ENCODE assay signal across 21 mouse cellular contexts in the genomic region with DNA sequence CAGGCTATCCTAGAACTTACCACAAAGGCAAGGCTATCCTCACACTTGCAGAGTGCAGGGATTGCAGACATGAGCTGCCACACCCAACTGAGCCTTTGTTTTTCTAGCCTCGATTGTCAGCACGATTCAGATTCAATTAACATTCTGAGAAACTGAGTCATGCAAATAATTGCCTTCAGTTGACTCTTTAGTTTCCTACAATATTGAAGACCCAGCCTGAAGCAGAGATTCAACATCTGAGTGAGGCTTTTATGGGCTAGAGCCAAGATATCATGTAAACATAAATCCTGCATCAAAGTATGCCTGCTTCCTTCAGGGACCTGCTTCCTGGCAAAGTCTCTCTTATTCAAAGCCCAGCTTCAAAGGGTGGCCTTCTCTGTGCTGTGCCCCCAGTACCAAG. TPM values are rescaled to one million over a fixed set of nuclear protein-coding genes. Genes with fewer than 3 reads are reported as not detected.
"Had no signal": no experiment of that assay in that cellular context is flagged by ENCODE, and none has a peak within 500 bp of the region (broad histone marks: within the 10 kb centered on the region; RNA-seq: fewer than 3 reads in every experiment).

No protein-coding gene starts in this region.

- H3K9ac ChIP-seq: intestine, embryonic 15.5 days; limb, embryonic 13.5 days; liver, embryonic 13.5 days; midbrain, embryonic 13.5 days had no signal

- DNase-seq: kidney, adult 11 months; kidney, adult 9 months; kidney, postnatal 25 days; layer of hippocampus, adult 9-11 months; left cerebral cortex, postnatal 4 days; liver, embryonic 13.5 days; lung, adult 2 months; lung, postnatal 36 days; thymus, adult 2 months; thymus, postnatal 14 days had no signal

- H3K4me2 ChIP-seq: intestine, embryonic 15.5 days; limb, embryonic 13.5 days; liver, embryonic 13.5 days; midbrain, embryonic 13.5 days had no signal

- H3K27ac ChIP-seq: intestine, embryonic 15.5 days; limb, embryonic 13.5 days; liver, embryonic 13.5 days; midbrain, embryonic 10.5 days; midbrain, embryonic 13.5 days had no signal

- H3K27me3 ChIP-seq: intestine, embryonic 15.5 days; limb, embryonic 13.5 days; midbrain, embryonic 13.5 days had no signal

- H3K9me3 ChIP-seq: intestine, embryonic 15.5 days; limb, embryonic 13.5 days; liver, embryonic 13.5 days; midbrain, embryonic 10.5 days; midbrain, embryonic 13.5 days had no signal

- H3K36me3 ChIP-seq: intestine, embryonic 15.5 days; limb, embryonic 13.5 days; liver, embryonic 13.5 days; midbrain, embryonic 10.5 days; midbrain, embryonic 13.5 days had no signal

- ATAC-seq: intestine, embryonic 15.5 days; lung, postnatal 0 days; midbrain, embryonic 13.5 days; midbrain, embryonic 16.5 days had no signal

- H3K4me3 ChIP-seq: intestine, embryonic 15.5 days; layer of hippocampus, adult 2 months; limb, embryonic 13.5 days; liver, embryonic 13.5 days; megakaryocyte, embryonic 14.5 days; midbrain, embryonic 10.5 days; midbrain, embryonic 13.5 days had no signal

- H3K4me1 ChIP-seq: midbrain, embryonic 13.5 days had no signal

RNA-seq across cellular contexts. Expression of a gene that starts 24.2 kb away (rescaled TPM):
- polyA plus RNA-seq: liver, adult 2 months; midbrain, embryonic 10.5 days; midbrain, embryonic 13.5 days; midbrain, embryonic 16.5 days; neural tube, embryonic 14.5 days; small intestine, adult 2 months had no signal
